Mouse (Mus musculus): ENCODE results near the gene Esrrg. TPM values are rescaled to one million over a fixed set of nuclear protein-coding genes. Genes with fewer than 3 reads are reported as not detected.

The Esrrg gene
- polyA plus RNA-seq, 1 experiment: not detected

GRCm38 (mm10) chr1:187836384-187836783, 227.8 kb downstream of the Esrrg start:
- no peak overlapping the region for H3K27ac ChIP-seq (ENCODE audit: insufficient read depth, low read depth, low read length)
- 70% methylated on average over 6 of the region's 6 CpGs for WGBS
- TF ChIP-seq CTCF (IDR thresholded peaks at IDR 0.05; ENCODE audit: insufficient read depth, low read depth, low read length): no peak
- no peak for TF ChIP-seq POLR2A (IDR thresholded peaks at IDR 0.05; ENCODE audit: insufficient read depth, low read depth, low read length)
- peaks cover 7% of the 10 kb centered on the region for H3K4me1 ChIP-seq (ENCODE audit: control insufficient read depth, insufficient read depth, low read length)
- H3K4me3 ChIP-seq (ENCODE audit: insufficient read depth, low read depth, low read length): no peak overlapping the region

- 20% methylated on average over 7 of the region's 7 CpGs for WGBS
- no peak overlapping the region for H3K4me3 ChIP-seq (ENCODE audit: insufficient read depth, low read depth, low read length)
- no peak overlapping the region for H3K27ac ChIP-seq (ENCODE audit: insufficient read depth, low read depth, low read length)
- TF ChIP-seq CTCF (IDR thresholded peaks at IDR 0.05; ENCODE audit: insufficient read depth, low read depth, low read length) (no peak), POLR2A (IDR thresholded peaks at IDR 0.05; ENCODE audit: insufficient read depth, low read depth, low read length) (no peak)
- peaks cover 7% of the 10 kb centered on the region for H3K4me1 ChIP-seq (ENCODE audit: control insufficient read depth, insufficient read depth, low read length)
Measured at GRCm38 (mm10) chr1:187836876-187837275, 228.3 kb downstream of the Esrrg start.

GRCm38 (mm10) chr1:187841629-187842028, 233.0 kb downstream of the Esrrg start:
- WGBS: 88% methylated on average over 8 of the region's 8 CpGs
- 0 out of 2 replicates have a peak, but pooled peaks cover 2% of the 10 kb centered on the region for H3K4me1 ChIP-seq (ENCODE audit: control insufficient read depth, insufficient read depth, low read length)

GRCm38 (mm10) chr1:187842702-187843101, 234.1 kb downstream of the Esrrg start:
- no peaks in the 10 kb centered on the region for H3K4me1 ChIP-seq (ENCODE audit: control insufficient read depth, insufficient read depth, low read length)
- WGBS: 91% methylated on average over 5 of the region's 5 CpGs
- TF ChIP-seq POLR2A (IDR thresholded peaks at IDR 0.05; ENCODE audit: insufficient read depth, low read depth, low read length) (no peak), CTCF (IDR thresholded peaks at IDR 0.05; ENCODE audit: insufficient read depth, low read depth, low read length) (no peak)
- H3K4me3 ChIP-seq (ENCODE audit: insufficient read depth, low read depth, low read length): no peak overlapping the region
- no peak overlapping the region for H3K27ac ChIP-seq (ENCODE audit: insufficient read depth, low read depth, low read length)

More at GRCm38 (mm10) chr1:187841629-187842028, 233.0 kb downstream of the Esrrg start:
- Histone ChIP-seq H3K4me3 (ENCODE audit: insufficient read depth, low read depth, low read length) (no peak overlapping the region), H3K27ac (ENCODE audit: insufficient read depth, low read depth, low read length) (no peak overlapping the region)
- no peak for TF ChIP-seq POLR2A (IDR thresholded peaks at IDR 0.05; ENCODE audit: insufficient read depth, low read depth, low read length)
- no peak for TF ChIP-seq CTCF (IDR thresholded peaks at IDR 0.05; ENCODE audit: insufficient read depth, low read depth, low read length)

GRCm38 (mm10) chr1:187854148-187854547, 245.6 kb downstream of the Esrrg start:
- Histone ChIP-seq H3K4me1 (ENCODE audit: control insufficient read depth, insufficient read depth, low read length) (no peaks in the 10 kb centered on the region), H3K4me3 (ENCODE audit: insufficient read depth, low read depth, low read length) (no peak overlapping the region), H3K27ac (ENCODE audit: insufficient read depth, low read depth, low read length) (no peak overlapping the region)
- no peak for TF ChIP-seq POLR2A (IDR thresholded peaks at IDR 0.05; ENCODE audit: insufficient read depth, low read depth, low read length)
- no peak for TF ChIP-seq CTCF (IDR thresholded peaks at IDR 0.05; ENCODE audit: insufficient read depth, low read depth, low read length)
- WGBS: 85% methylated on average over 8 of the region's 8 CpGs

- no peaks in the 10 kb centered on the region; the same call in 1 of the 2 replicates for H3K4me1 ChIP-seq (ENCODE audit: control insufficient read depth, insufficient read depth, low read length)
- TF ChIP-seq CTCF (IDR thresholded peaks at IDR 0.05; ENCODE audit: insufficient read depth, low read depth, low read length) (no peak), POLR2A (IDR thresholded peaks at IDR 0.05; ENCODE audit: insufficient read depth, low read depth, low read length) (no peak)
- no peak overlapping the region for H3K27ac ChIP-seq (ENCODE audit: insufficient read depth, low read depth, low read length)
- 66% methylated on average over 5 of the region's 5 CpGs for WGBS
- H3K4me3 ChIP-seq (ENCODE audit: insufficient read depth, low read depth, low read length): no peak overlapping the region
Measured at GRCm38 (mm10) chr1:187862339-187862738, 253.7 kb downstream of the Esrrg start.

GRCm38 (mm10) chr1:187868427-187868826, 259.8 kb downstream of the Esrrg start:
- Histone ChIP-seq H3K4me1 (ENCODE audit: control insufficient read depth, insufficient read depth, low read length) (no peaks in the 10 kb centered on the region), H3K27ac (ENCODE audit: insufficient read depth, low read depth, low read length) (no peak overlapping the region), H3K4me3 (ENCODE audit: insufficient read depth, low read depth, low read length) (no peak overlapping the region)
- WGBS: 86% methylated on average over 7 of the region's 7 CpGs
- TF ChIP-seq CTCF (IDR thresholded peaks at IDR 0.05; ENCODE audit: insufficient read depth, low read depth, low read length): no peak
- no peak for TF ChIP-seq POLR2A (IDR thresholded peaks at IDR 0.05; ENCODE audit: insufficient read depth, low read depth, low read length)

GRCm38 (mm10) chr1:187872208-187872607, 263.6 kb downstream of the Esrrg start:
- WGBS: 80% methylated on average over 8 of the region's 8 CpGs
- Histone ChIP-seq H3K27ac (ENCODE audit: insufficient read depth, low read depth, low read length) (no peak overlapping the region), H3K4me3 (ENCODE audit: insufficient read depth, low read depth, low read length) (no peak overlapping the region), H3K4me1 (ENCODE audit: control insufficient read depth, insufficient read depth, low read length) (no peaks in the 10 kb centered on the region)
- TF ChIP-seq CTCF (IDR thresholded peaks at IDR 0.05; ENCODE audit: insufficient read depth, low read depth, low read length): no peak
- no peak for TF ChIP-seq POLR2A (IDR thresholded peaks at IDR 0.05; ENCODE audit: insufficient read depth, low read depth, low read length)

- WGBS: 83% methylated on average over 6 of the region's 6 CpGs
- Histone ChIP-seq H3K4me3 (ENCODE audit: insufficient read depth, low read depth, low read length) (no peak overlapping the region), H3K27ac (ENCODE audit: insufficient read depth, low read depth, low read length) (no peak overlapping the region), H3K4me1 (ENCODE audit: control insufficient read depth, insufficient read depth, low read length) (no peaks in the 10 kb centered on the region)
- TF ChIP-seq CTCF (IDR thresholded peaks at IDR 0.05; ENCODE audit: insufficient read depth, low read depth, low read length) (no peak), POLR2A (IDR thresholded peaks at IDR 0.05; ENCODE audit: insufficient read depth, low read depth, low read length) (no peak)
Measured at GRCm38 (mm10) chr1:187872744-187873143, 264.2 kb downstream of the Esrrg start.

- WGBS: 98% methylated on average over 2 of the region's 2 CpGs
- no peaks in the 10 kb centered on the region for H3K4me1 ChIP-seq (ENCODE audit: control insufficient read depth, insufficient read depth, low read length)
Measured at GRCm38 (mm10) chr1:187873770-187874169, 265.2 kb downstream of the Esrrg start.

More at GRCm38 (mm10) chr1:187873770-187874169, 265.2 kb downstream of the Esrrg start:
- no peak overlapping the region for H3K4me3 ChIP-seq (ENCODE audit: insufficient read depth, low read depth, low read length)
- no peak overlapping the region for H3K27ac ChIP-seq (ENCODE audit: insufficient read depth, low read depth, low read length)
- no peak for TF ChIP-seq POLR2A (IDR thresholded peaks at IDR 0.05; ENCODE audit: insufficient read depth, low read depth, low read length)
- no peak for TF ChIP-seq CTCF (IDR thresholded peaks at IDR 0.05; ENCODE audit: insufficient read depth, low read depth, low read length)
